Mouse (Mus musculus): ENCODE measurements around the gene Abtb2. TPM values are rescaled to one million over a fixed set of nuclear protein-coding genes. Genes with fewer than 3 reads are reported as not detected.
"Not testable (repeated sequence)": the region's sequence is repeated elsewhere in the genome, so short reads cannot be mapped to it uniquely, and the experiment has no call there.

The Abtb2 gene
- total RNA-seq (2022), result 10 to 100 TPM in 2 of 4 experiments, 1 to 10 TPM in 2; 8.8 to 10.6 (median 10.1) TPM

DNA sequence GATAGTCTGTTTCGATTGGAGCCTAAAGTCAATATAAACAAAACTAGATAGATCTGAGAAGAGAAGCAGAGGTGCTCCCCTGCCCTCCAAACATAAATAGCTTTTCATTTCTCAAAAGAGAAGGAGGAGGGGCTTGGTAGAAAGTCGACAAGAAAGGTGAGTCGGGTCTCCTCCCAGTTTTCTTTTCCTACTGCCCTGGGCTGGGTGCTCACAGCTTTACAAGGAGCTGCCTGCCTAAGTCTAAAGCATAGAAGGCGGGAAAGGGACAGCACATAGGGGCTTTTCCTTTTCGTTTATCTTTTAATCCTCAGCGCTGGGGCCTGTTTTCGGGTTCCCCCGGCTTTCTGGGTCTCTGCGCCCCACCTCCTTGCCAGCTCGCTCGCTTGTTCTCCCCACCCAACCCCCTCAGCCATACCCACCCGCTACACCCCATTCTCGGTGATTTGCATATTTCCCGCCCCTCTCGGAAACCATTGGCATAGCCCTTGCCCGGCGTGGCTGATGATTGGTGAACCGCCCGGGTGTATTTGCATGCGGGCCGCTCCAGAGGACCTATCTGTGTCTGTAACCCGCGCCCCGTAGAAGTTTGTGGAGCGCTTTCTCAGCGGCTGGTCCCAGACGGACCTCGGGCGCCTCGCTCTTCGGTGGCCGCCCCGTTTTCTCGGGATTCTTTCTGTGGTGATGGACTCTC, at the start of gene Abtb2:
Abtb2 (plus strand) TSS at position 579 of the 691 bp plus-strand sequence.
- DNase-seq (ENCODE audit: low spot score in 2 of 2), result peak; percentile 86 to 87

GRCm38 (mm10) chr2:103516472-103516871, 49.6 kb upstream of the Abtb2 start:
- DNase-seq (ENCODE audit: low spot score in 2 of 2), result no peak

DNA sequence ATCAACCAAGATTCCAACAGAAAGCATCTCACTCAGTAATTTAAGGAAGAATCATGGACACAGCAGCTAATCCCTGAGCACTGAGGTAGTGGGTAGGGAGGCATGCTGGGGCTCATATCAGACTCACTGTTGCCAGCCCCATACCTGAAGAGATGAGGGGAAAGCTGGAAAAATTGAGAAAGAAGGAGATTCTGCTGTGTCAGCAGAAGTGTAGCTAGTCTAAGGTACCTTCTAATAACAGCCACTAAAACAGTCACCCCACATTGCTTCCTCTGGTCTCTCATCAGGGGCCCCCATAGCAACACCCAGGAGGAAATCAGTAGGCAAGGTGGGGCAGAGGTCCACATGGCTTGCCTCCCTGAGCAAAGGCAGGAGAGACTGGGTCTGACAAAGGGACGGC, 40.5 kb upstream of the Abtb2 start:
- no peak for DNase-seq (ENCODE audit: low spot score in 2 of 2)

DNA sequence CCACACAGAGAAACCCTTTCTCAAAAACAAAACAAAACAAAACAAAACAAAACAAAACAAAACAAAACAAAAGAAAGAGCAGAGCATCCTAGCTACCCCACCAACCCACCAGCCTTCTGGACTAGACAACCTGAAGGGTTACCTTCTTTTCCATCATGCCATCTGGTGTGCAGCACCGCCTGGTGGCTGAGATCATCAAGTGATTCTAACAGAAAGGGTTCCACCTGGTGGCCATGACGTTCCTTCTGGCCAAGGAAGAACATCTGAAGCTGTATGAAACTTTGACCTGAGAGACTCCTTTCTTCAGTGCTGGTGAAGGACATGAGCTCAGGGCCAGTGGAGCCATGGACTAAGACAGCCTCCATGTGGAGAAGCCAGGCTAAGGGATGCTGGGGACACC, 19.0 kb upstream of the Abtb2 start:
- peak; percentile 26 to 63 for DNase-seq (ENCODE audit: low spot score in 2 of 2)

DNA sequence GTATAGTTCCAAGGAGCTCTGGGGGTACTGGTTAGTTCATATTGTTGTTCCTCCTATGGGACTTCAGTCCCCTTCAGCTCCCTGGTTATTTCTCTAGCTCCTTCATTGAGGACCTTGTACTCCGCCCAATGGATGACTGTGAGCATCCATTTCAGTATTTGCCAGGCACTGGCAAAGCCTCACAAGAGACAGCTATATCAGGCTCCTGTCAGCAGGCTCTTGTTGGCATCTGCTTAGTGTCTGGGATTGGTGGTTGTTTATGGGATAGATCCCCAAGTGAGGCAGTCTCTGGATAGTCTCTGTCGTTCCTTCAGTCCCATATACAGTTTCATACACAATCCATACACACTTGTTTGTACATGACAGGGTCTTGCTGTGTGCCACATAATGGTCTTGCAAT, 15.8 kb upstream of the Abtb2 start:
- not testable (repeated sequence) for DNase-seq (ENCODE audit: low spot score in 2 of 2)

DNA sequence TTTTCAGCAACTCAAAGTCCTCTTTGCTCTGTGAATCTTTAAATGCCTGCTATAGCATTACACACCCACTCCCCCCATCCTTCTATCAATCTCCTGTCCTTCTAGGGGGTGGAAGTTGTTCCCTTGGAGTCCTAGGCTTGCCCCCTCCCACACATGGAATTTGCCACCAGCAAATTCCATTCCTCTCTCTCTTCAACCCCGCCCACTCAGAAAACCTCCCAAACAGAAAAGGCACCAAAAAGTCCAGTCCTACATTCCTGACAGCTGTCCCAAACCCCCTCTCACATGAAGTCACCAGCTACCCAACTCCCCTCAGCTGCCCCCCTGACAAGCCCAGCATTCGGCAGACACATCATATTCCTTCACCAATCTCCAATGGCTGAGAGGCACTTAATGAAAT, 12.1 kb upstream of the Abtb2 start:
- DNase-seq (ENCODE audit: low spot score in 2 of 2), result no peak

- DNase-seq (ENCODE audit: low spot score in 2 of 2), result no peak
These were observed 9.8 kb upstream of the Abtb2 start for GRCm38 (mm10) chr2:103556125-103556877.

GRCm38 (mm10) chr2:103560955-103561354, 5.2 kb upstream of the Abtb2 start:
- no peak for DNase-seq (ENCODE audit: low spot score in 2 of 2)

DNA sequence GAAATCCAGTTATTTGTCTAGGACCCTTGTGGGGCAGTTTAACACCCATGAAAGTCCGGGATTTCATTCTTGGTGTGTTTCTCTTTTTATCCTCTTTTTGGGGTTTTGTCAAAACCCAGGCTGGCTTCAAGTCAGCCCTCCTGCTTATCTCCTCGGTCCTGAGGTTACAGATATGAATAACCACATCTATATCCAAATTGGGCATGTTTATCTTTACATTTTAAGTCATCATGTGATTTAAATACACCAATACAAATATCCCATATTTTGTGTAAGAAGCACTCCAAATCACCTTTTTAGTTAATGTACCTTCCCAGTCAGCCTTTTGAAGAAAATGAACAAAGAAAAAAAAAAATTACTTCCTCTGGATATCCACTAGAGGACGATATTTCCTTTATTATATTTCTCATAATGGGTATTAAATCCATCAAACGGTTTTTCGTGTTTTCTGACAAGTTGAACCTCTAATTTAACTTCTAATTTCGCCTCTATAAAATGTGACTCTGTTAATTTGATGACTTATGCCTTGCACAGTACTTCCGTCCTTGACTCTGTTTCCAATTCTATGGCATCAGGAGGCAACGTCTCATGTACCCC, 1.6 kb upstream of the Abtb2 start:
- DNase-seq (ENCODE audit: low spot score in 2 of 2), result no peak

- peak; percentile 31 to 35 for DNase-seq (ENCODE audit: low spot score in 2 of 2)
These were observed 929 bp upstream of the Abtb2 start for GRCm38 (mm10) chr2:103565171-103565591.

DNA sequence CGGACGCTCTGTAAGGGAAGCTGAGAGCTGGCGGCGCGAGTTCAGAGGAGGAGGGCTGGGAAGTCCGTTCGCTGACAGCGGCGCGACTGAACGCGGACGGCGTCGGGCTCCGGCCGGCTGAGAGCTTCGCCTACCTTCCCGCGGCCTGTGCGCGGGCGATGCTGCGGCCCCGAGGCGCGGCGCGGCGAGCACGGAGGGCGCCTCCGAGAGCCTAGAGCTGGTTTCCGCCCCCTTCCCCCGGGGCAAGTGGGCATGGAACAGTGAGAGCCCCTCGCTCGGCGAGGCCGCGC, 258 bp downstream of the Abtb2 start:
- no peak for DNase-seq (ENCODE audit: low spot score in 2 of 2)

DNA sequence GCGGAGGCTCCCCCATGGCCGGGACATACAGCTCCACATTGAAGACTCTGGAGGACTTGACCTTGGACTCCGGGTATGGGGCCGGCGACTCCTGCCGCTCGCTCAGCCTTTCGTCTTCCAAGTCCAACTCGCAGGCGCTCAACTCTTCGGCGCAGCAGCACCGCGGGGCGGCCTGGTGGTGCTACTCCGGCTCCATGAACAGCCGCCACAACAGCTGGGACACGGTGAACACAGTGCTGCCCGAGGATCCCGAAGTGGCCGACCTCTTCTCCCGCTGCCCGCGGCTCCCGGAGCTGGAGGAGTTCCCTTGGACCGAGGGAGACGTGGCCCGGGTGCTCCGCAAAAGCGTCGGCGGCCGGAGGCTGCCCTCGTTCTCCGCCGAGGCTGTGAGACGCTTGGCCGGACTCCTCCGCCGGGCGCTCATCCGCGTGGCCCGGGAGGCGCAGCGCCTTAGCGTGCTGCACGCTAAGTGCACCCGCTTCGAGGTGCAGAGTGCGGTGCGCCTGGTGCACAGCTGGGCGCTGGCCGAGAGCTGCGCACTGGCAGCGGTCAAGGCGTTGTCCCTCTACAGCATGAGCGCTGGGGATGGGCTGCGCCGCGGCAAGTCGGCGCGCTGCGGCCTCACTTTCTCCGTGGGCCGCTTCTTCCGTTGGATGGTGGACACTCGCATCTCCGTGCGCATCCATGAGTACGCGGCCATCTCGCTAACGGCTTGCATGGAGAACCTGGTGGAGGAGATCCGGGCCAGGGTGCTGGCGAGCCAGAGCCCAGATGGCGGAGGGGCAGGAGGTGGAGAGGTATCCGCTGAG, 807 bp downstream of the Abtb2 start:
- DNase-seq (ENCODE audit: low spot score in 2 of 2), result peak; percentile 10 to 35

DNA sequence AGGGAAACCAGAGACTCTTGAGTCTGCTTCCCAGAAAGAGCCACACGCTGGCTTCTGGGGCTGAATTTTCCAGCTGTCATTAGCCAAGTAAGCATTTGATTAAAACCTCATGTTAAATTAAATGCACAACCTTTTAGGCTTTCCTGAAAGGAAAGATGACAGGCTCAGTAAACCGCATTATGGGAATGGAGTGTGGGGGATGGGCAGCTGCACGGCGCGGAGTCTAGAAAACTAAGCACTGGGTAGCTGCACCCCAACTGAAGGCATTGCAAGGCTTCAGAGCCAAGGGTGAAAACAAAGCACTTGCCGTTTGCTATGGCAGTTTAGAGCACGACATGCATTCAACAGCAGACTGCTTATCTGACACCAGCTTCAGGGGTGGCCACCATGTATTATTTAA, 2.1 kb downstream of the Abtb2 start:
- no peak for DNase-seq (ENCODE audit: low spot score in 2 of 2)

GRCm38 (mm10) chr2:103569716-103570115, 3.6 kb downstream of the Abtb2 start:
- no peak for DNase-seq (ENCODE audit: low spot score in 2 of 2)

DNA sequence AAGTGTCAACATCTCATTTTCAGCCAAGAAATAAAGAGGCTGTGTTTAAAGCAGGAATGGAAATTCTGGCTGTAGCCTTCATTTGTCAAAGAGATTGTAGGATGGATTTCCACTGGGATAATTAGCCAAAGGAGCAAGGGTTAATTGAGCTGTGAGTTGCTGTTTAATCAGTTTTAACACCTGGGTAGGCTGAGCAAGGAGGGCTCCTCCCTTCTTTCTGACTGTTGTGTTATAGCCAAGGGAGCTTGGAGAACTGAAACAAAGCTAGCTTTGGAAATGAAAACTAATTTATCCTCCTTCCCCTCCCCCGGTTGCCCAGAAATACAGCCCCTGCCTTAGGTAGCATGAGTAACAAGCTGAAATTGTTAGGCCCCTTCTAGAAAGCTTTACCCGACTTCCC, 6.2 kb downstream of the Abtb2 start:
- DNase-seq (ENCODE audit: low spot score in 2 of 2), result no peak

- no peak for DNase-seq (ENCODE audit: low spot score in 2 of 2)
These were observed 10.3 kb downstream of the Abtb2 start for GRCm38 (mm10) chr2:103576371-103576770.

DNA sequence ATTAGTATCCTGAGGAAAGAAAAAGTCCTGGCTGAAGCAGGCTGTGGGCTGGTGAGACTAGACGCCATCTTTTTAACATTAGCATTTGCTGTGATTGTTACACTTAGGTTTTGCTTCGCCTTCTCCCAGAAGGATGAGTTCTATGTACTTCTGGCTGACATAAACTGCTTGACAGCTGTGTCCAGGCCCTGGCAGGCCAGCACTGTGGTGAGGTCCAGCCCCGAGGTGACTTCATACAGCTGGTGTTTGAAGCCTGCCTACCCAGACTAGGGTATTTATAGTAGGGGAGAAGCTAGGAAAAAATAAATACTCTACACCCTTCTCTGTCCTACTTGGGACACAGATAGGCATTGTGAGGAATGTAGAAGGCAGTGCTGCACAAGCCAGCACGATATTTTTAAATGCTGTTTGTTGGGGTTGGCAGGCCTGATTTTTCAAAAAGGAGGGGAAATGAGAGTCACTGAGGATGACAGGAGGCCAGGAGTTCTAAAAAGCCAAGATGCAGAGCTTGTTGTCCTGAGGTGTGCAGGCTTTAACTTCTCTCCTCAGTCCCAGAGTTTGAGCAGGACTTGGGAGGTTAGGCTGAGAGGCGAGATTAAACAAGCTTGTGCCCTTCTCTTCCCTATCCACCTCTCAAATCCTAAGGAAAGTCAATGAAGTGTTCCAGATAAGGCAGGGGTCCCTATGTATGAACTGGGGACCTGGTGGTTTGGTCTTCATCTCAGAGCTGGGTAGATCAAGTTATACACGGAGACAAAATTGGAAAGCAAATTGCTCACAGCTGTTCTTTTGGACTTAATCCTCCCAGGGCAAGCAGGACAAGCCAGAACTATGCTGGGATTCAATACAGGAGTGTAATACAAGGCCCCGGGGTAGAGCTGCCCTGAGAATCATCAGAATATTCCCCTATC, 11.9 kb downstream of the Abtb2 start:
- no peak for DNase-seq (ENCODE audit: low spot score in 2 of 2)

DNA sequence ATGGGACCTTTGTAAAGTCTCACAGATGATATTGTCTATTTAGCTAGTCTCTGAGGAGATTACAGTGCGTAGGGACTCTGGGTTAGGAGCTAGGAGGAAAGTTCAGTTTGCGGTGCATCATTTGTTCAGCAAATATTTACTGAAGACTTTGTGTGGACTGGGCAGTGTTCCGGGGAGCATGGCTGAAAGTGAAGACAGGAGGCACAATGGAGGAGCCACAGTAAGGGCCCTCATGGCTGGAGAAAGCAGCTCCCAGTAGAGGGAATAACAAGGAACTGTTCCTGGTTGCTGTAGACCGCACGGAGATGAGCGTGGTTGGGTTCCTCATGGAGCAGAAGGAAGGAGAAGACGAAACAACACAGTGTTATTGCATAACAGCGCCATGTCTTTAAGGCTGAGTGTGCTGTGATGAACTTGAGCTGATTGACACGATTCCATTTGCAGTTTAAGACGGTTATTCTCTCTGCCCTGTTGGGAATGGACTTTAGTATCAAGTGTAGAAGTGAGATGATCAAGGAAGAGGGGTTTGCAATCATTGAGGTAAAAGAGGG, 12.6 kb downstream of the Abtb2 start:
- DNase-seq (ENCODE audit: low spot score in 2 of 2), result no peak

GRCm38 (mm10) chr2:103580756-103581155, 14.6 kb downstream of the Abtb2 start:
- DNase-seq (ENCODE audit: low spot score in 2 of 2), result no peak

GRCm38 (mm10) chr2:103581369-103581897, 15.3 kb downstream of the Abtb2 start:
- no peak for DNase-seq (ENCODE audit: low spot score in 2 of 2)

Data from layer of hippocampus, adult 8-10 months (tissue).